9 mouse cellular contexts compared by ENCODE assay signal in the genomic region with DNA sequence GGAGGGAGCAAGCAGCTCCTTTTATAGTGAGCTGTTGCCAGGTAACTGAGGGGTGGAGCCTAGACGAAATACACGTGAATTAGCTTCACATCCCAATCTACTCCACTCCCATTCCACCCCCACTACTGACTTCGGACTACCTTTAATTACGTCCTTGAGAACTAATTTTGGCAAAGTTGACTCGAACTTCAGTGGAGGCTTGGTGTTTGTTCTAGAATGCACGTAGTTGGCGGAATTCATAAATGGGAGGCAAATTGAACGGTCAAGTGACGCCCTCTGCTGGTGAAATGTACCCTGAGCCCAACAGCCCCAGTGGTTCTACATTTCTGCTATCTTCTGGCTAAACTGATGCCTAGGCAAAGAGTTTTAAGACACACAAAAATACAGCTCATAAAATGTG. TPM values are rescaled to one million over a fixed set of nuclear protein-coding genes. Genes with fewer than 3 reads are reported as not detected.
DNase-seq lines count a peak whose midpoint lies in the region; ATAC-seq lines count a peak whose summit lies in the region.
"Had no signal": no experiment of that assay in that cellular context is flagged by ENCODE, and none has a peak within 500 bp of the region (broad histone marks: within the 10 kb centered on the region; RNA-seq: fewer than 3 reads in every experiment).

No protein-coding gene starts in this region.

- 26% methylated on average over 9 of the region's 9 CpGs for WGBS in hindbrain, embryonic 13.5 days

- no peaks in the 10 kb centered on the region for H3K36me3 ChIP-seq in hindbrain, embryonic 13.5 days
- H3K36me3 ChIP-seq: heart, embryonic 15.5 days had no signal

- H3K27ac ChIP-seq in hindbrain, embryonic 13.5 days: no peak overlapping the region
- H3K27ac ChIP-seq: heart, embryonic 15.5 days had no signal

- H3K9ac ChIP-seq in hindbrain, embryonic 13.5 days: no peak overlapping the region
- H3K9ac ChIP-seq: heart, embryonic 15.5 days had no signal

- peak; percentile 38 for DNase-seq in adrenal gland, postnatal 10 days
- no peak for DNase-seq in adrenal gland, postnatal 25 days
- peak; percentile 26 for DNase-seq in ovary, postnatal 14 days (ENCODE audit: low spot score)
- DNase-seq in ovary, postnatal 10 days (ENCODE audit: low spot score): no peak
- DNase-seq in lung, postnatal 36 days: peak; percentile 32
- no peak for DNase-seq in right cerebral cortex, adult 2 months (ENCODE audit: low spot score in 2 of 2)
- DNase-seq in layer of hippocampus, adult 18-20 months (ENCODE audit: low spot score in 2 of 2): no peak

- ATAC-seq in hindbrain, embryonic 13.5 days (ENCODE audit: low FRiP score): 0 out of 2 replicates have a peak, but pooled peaks have one; percentile 36

- H3K27me3 ChIP-seq in hindbrain, embryonic 13.5 days: peaks cover 23% of the 10 kb centered on the region

- H3K4me3 ChIP-seq in hindbrain, embryonic 13.5 days: no peak overlapping the region
- H3K4me3 ChIP-seq: heart, embryonic 15.5 days had no signal

- H3K4me1 ChIP-seq in hindbrain, embryonic 13.5 days (replicated peaks): no peaks in the 10 kb centered on the region
- H3K4me1 ChIP-seq: heart, embryonic 15.5 days had no signal

- H3K4me2 ChIP-seq in hindbrain, embryonic 13.5 days: no peak overlapping the region
- H3K4me2 ChIP-seq: heart, embryonic 15.5 days had no signal

- no peaks in the 10 kb centered on the region for H3K9me3 ChIP-seq in hindbrain, embryonic 13.5 days
- H3K9me3 ChIP-seq: heart, embryonic 15.5 days had no signal

RNA-seq across cellular contexts. Expression of a gene that starts 7.3 kb away (rescaled TPM):
- 10 to 100 TPM; 43.4 to 43.6 TPM for total RNA-seq in adrenal gland, postnatal 10 days (2021)
- 44.7 and 66.2 TPM in 2 replicates for total RNA-seq in adrenal gland, postnatal 25 days (2021)
- polyA plus RNA-seq in hindbrain, embryonic 13.5 days (2015; fragmentation: Nextera tagmentation; extraction: Ambion mirVana): 53.1 and 57.4 TPM in 2 replicates
- 10 to 100 TPM; 33.7 to 35.0 TPM for total RNA-seq in layer of hippocampus, adult 18-20 months (2021)

Comparison
In these comparisons a context has a peak if more than half of its experiments do, and no peak if none do; other contexts are left out.
1. DNase-seq: peak in adrenal gland, postnatal 10 days (single experiment), ovary, postnatal 14 days (single experiment) and lung, postnatal 36 days (single experiment); none in adrenal gland, postnatal 25 days (single experiment), ovary, postnatal 10 days (single experiment), right cerebral cortex, adult 2 months (0 of 2) and layer of hippocampus, adult 18-20 months (0 of 2).